Mouse (Mus musculus): ENCODE measurements at regions not wholly inside any gene's neighbourhood (a gene's known extent, or its start where the extent isn't known, plus 50 kb on each side); places are given as distances from the start of the nearest gene placed in this dataset.

GRCm38 (mm10) chr2:61527127-61527526, 51.3 kb upstream of the Tank start:
- peak; percentile 85 for ATAC-seq (replicated peaks; ENCODE audit: insufficient number of reproducible peaks, low FRiP score, low TSS enrichment, poor library complexity, severe bottlenecking)

GRCm38 (mm10) chr2:61524060-61524734, 54.2 kb upstream of the Tank start:
- no peak for ATAC-seq (replicated peaks; ENCODE audit: insufficient number of reproducible peaks, low FRiP score, low TSS enrichment, poor library complexity, severe bottlenecking)

GRCm38 (mm10) chr2:61514445-61515123, 63.8 kb upstream of the Tank start:
- ATAC-seq (replicated peaks; ENCODE audit: insufficient number of reproducible peaks, low FRiP score, low TSS enrichment, poor library complexity, severe bottlenecking): no peak

GRCm38 (mm10) chr2:61513787-61514444, 64.5 kb upstream of the Tank start:
- ATAC-seq (replicated peaks; ENCODE audit: insufficient number of reproducible peaks, low FRiP score, low TSS enrichment, poor library complexity, severe bottlenecking): peak; percentile 83

- no peak for ATAC-seq (replicated peaks; ENCODE audit: insufficient number of reproducible peaks, low FRiP score, low TSS enrichment, poor library complexity, severe bottlenecking)
These were observed 74.8 kb upstream of the Tank start for GRCm38 (mm10) chr2:61503594-61503993.

GRCm38 (mm10) chr2:61501922-61502321, 76.5 kb upstream of the Tank start:
- no peak for ATAC-seq (replicated peaks; ENCODE audit: insufficient number of reproducible peaks, low FRiP score, low TSS enrichment, poor library complexity, severe bottlenecking)

GRCm38 (mm10) chr2:61499266-61499665, 79.1 kb upstream of the Tank start:
- ATAC-seq (replicated peaks; ENCODE audit: insufficient number of reproducible peaks, low FRiP score, low TSS enrichment, poor library complexity, severe bottlenecking): no peak

- ATAC-seq (replicated peaks; ENCODE audit: insufficient number of reproducible peaks, low FRiP score, low TSS enrichment, poor library complexity, severe bottlenecking): no peak
These were observed 80.5 kb upstream of the Tank start for GRCm38 (mm10) chr2:61497930-61498329.

GRCm38 (mm10) chr2:61496968-61497367, 81.4 kb upstream of the Tank start:
- no peak for ATAC-seq (replicated peaks; ENCODE audit: insufficient number of reproducible peaks, low FRiP score, low TSS enrichment, poor library complexity, severe bottlenecking)

GRCm38 (mm10) chr2:61493918-61494712, 84.3 kb upstream of the Tank start:
- ATAC-seq (replicated peaks; ENCODE audit: insufficient number of reproducible peaks, low FRiP score, low TSS enrichment, poor library complexity, severe bottlenecking): peak; percentile 68

GRCm38 (mm10) chr2:61492043-61492743, 86.2 kb upstream of the Tank start:
- peak; percentile 60 for ATAC-seq (replicated peaks; ENCODE audit: insufficient number of reproducible peaks, low FRiP score, low TSS enrichment, poor library complexity, severe bottlenecking)

- ATAC-seq (replicated peaks; ENCODE audit: insufficient number of reproducible peaks, low FRiP score, low TSS enrichment, poor library complexity, severe bottlenecking): no peak
These were observed 87.8 kb upstream of the Tank start for GRCm38 (mm10) chr2:61490436-61491109.

- ATAC-seq (replicated peaks; ENCODE audit: insufficient number of reproducible peaks, low FRiP score, low TSS enrichment, poor library complexity, severe bottlenecking): no peak
These were observed 88.6 kb upstream of the Tank start for GRCm38 (mm10) chr2:61489762-61490161.

GRCm38 (mm10) chr2:61483820-61484219, 94.6 kb upstream of the Tank start:
- no peak for ATAC-seq (replicated peaks; ENCODE audit: insufficient number of reproducible peaks, low FRiP score, low TSS enrichment, poor library complexity, severe bottlenecking)

GRCm38 (mm10) chr2:61476648-61477047, 101.7 kb upstream of the Tank start:
- ATAC-seq (replicated peaks; ENCODE audit: insufficient number of reproducible peaks, low FRiP score, low TSS enrichment, poor library complexity, severe bottlenecking): no peak

GRCm38 (mm10) chr2:61474626-61475025, 103.8 kb upstream of the Tank start:
- ATAC-seq (replicated peaks; ENCODE audit: insufficient number of reproducible peaks, low FRiP score, low TSS enrichment, poor library complexity, severe bottlenecking): no peak

- no peak for ATAC-seq (replicated peaks; ENCODE audit: insufficient number of reproducible peaks, low FRiP score, low TSS enrichment, poor library complexity, severe bottlenecking)
These were observed 107.9 kb upstream of the Tank start for GRCm38 (mm10) chr2:61470521-61470920.

GRCm38 (mm10) chr2:61470064-61470463, 108.3 kb upstream of the Tank start:
- no peak for ATAC-seq (replicated peaks; ENCODE audit: insufficient number of reproducible peaks, low FRiP score, low TSS enrichment, poor library complexity, severe bottlenecking)

All from monocyte, adult 5-6 weeks (primary cell).